Mouse (Mus musculus): ENCODE measurements around the gene Plekhm3.

- TF ChIP-seq CTCF (IDR thresholded peaks at IDR 0.05; ENCODE audit: control insufficient read depth, insufficient read depth, low read length) (no peak), POLR2A (IDR thresholded peaks at IDR 0.05; ENCODE audit: borderline replicate concordance, control insufficient read depth, low read depth, low read length) (no peak)
Measured at GRCm38 (mm10) chr1:64755971-64756639, 200.5 kb downstream of the Plekhm3 start.
